Mouse (Mus musculus) colon, adult 2 months (tissue): ENCODE results near the gene Olfr1198. TPM values are rescaled to one million over a fixed set of nuclear protein-coding genes. Genes with fewer than 3 reads are reported as not detected.

ENCODE experiments used
- polyA plus RNA-seq: library from polyadenylated mRNA; depleted of rRNA; stranded (reverse); fragments of >200 nt; gene quantifications from 2 replicates; pipeline ENCODE4 v1.2.3, GENCODE M21; 2012; rRNA removed

Olfr1198 gene
- polyA plus RNA-seq: not detected in 2 replicates

DNA sequence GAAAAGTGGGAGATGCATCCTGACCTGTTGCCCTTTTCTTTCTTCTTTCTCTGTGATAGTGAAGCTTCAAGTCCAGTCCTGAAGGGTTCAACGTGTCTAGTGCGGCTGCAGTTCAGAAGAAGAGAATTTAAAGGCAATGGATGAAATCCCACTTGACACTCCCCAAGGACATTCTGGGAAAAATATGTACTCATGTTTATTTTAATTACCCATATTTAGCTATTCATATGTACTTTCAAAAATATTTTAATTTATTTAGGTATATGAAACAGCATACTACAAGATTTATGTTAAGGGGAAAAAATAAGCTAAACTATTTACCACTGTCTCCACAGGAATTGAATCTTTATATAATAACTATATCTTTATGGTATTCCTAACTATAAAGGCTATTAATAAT lies at the start of gene Olfr1198:
TSS of gene Olfr1198 (minus strand) at position 101 of the 400 bp plus-strand sequence.

DNA sequence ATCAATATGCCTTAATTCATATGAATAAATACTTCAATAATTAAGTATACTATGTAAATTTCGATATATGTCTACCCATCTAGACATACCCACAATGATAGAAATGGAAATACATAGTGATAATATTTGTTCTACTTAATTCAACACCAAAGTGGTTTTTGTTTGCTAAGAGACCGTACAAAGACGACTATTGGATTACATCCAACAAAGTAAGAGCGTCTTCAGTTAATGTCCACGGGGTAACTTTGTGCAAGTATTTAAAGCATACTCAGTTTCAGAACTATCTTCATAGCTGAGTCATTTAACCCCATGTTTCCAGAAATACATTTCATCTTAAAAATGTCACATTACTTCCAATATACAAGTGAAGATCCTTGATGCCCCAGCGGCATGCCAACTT lies 41.6 kb upstream of the Olfr1198 start, which contains the start of gene Olfr1201:
TSS of gene Olfr1201 (plus strand) at position 301 of the 400 bp plus-strand sequence.

GRCm38 (mm10) chr2:88770388-88770787 lies 19.2 kb upstream of the Olfr1198 start, which contains the start of gene Olfr1200:
Gene Olfr1200, minus strand, starts transcription at chr2:88770488.

GRCm38 (mm10) chr2:88760369-88760768 lies 9.2 kb upstream of the Olfr1198 start, which contains the start of gene Olfr1199:
Gene Olfr1199, minus strand, starts transcription at chr2:88760469.

GRCm38 (mm10) chr2:88732266-88732665 lies 18.9 kb downstream of the Olfr1198 start, which contains the start of gene Olfr1197:
Gene Olfr1197, minus strand, starts transcription at chr2:88732366.

DNA sequence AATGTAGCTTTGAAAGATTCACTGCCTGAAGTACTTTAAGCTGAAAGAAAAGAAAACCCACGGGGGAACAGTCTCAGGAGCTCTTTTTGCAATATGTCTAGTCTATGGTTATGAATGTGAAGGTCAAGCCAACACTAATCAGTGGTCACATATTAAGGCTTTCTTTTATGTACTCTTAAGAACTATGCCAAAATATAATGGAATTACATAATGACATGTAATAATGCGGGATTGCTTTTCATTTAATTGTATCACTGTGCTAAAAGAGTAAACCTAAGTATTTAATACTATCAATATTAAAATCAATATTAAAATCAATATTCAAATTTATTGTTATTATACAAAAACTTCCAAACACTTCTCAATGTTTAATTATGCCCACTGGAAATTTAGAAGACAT lies 46.7 kb downstream of the Olfr1198 start, which contains the start of gene Olfr1196:
TSS of gene Olfr1196 (minus strand) at position 101 of the 400 bp plus-strand sequence.

Other genes with a start within 250 kb of the Olfr1198 start
- not detected in 2 replicates for gene Olfr1186, start 232.8 kb downstream of the Olfr1198 start, polyA plus RNA-seq
- gene Olfr1188, start 194.4 kb downstream of the Olfr1198 start, polyA plus RNA-seq: not detected in 2 replicates
- not detected in 2 replicates for gene Olfr1189, start 164.9 kb downstream of the Olfr1198 start, polyA plus RNA-seq
- not detected in 2 replicates for gene Olfr1191-ps1, start 110.8 kb downstream of the Olfr1198 start, polyA plus RNA-seq
- not detected in 2 replicates for gene Olfr1192-ps1, start 102.9 kb downstream of the Olfr1198 start, polyA plus RNA-seq
- gene Olfr1193, start 75.7 kb downstream of the Olfr1198 start, polyA plus RNA-seq: not detected in 2 replicates
- gene Olfr1195, start 62.2 kb downstream of the Olfr1198 start, polyA plus RNA-seq: not detected in 2 replicates
- not detected in 2 replicates for gene Olfr1196, start 46.8 kb downstream of the Olfr1198 start, polyA plus RNA-seq
- not detected in 2 replicates for gene Olfr1197, start 19.0 kb downstream of the Olfr1198 start, polyA plus RNA-seq
- not detected in 2 replicates for gene Olfr1199, start 9.1 kb upstream of the Olfr1198 start, polyA plus RNA-seq
- gene Olfr1200, start 19.1 kb upstream of the Olfr1198 start, polyA plus RNA-seq: not detected in 2 replicates
- not detected in 2 replicates for gene Olfr1201, start 41.7 kb upstream of the Olfr1198 start, polyA plus RNA-seq
- gene Olfr1202, start 63.1 kb upstream of the Olfr1198 start, polyA plus RNA-seq: not detected in 2 replicates
- not detected in 2 replicates for gene Olfr1205, start 78.4 kb upstream of the Olfr1198 start, polyA plus RNA-seq
- gene Olfr1204, start 97.9 kb upstream of the Olfr1198 start, polyA plus RNA-seq: not detected in 2 replicates
- gene Olfr1206, start 111.9 kb upstream of the Olfr1198 start, polyA plus RNA-seq: not detected in 2 replicates
- gene Olfr1208, start 150.9 kb upstream of the Olfr1198 start, polyA plus RNA-seq: not detected in 2 replicates
- gene Olfr1209, start 163.8 kb upstream of the Olfr1198 start, polyA plus RNA-seq: not detected in 2 replicates
- gene Olfr1211, start 186.7 kb upstream of the Olfr1198 start, polyA plus RNA-seq: not detected in 2 replicates
- not detected in 2 replicates for gene Olfr1212, start 202.6 kb upstream of the Olfr1198 start, polyA plus RNA-seq
- gene Gm13762, start 228.9 kb upstream of the Olfr1198 start, polyA plus RNA-seq: not detected in 2 replicates
- gene Olfr1214, start 241.3 kb upstream of the Olfr1198 start, polyA plus RNA-seq: not detected in 2 replicates